Mouse (Mus musculus) hindbrain, embryonic 16.5 days (tissue): ENCODE data around the gene Fxyd2. TPM values are rescaled to one million over a fixed set of nuclear protein-coding genes. Genes with fewer than 3 reads are reported as not detected.

Source experiments
- ATAC-seq: fragments of 200-750 bp; cut with Nextera tagmentation; 2 replicates; pipeline ENCODE4 v1.8.0; 2017; ENCODE audit warnings: moderate TSS enrichment, moderate library complexity
- H3K27ac ChIP-seq: fragments of 300-500 bp; sonication (generic); 2 replicates; pipeline ENCODE4 v1.5.1; 2014; ENCODE audit warnings: low read depth, mild to moderate bottlenecking, control low read depth, low read length, moderate library complexity
- H3K27me3 ChIP-seq: fragments of 300-500 bp; sonication (generic); replicated peaks from 2 replicates; pipeline ENCODE4 v1.6.1; 2014; ENCODE audit warnings: low read length; ENCODE audit not compliant: control insufficient read depth, insufficient read depth
- H3K36me3 ChIP-seq: fragments of 300-500 bp; sonication (generic); 2 replicates; pipeline ENCODE4 v1.6.1; 2014; ENCODE audit warnings: mild to moderate bottlenecking, low read length, moderate library complexity, mixed read lengths; ENCODE audit not compliant: control insufficient read depth, insufficient read depth
- H3K4me1 ChIP-seq: fragments of 300-500 bp; sonication (generic); 2 replicates; pipeline ENCODE4 v1.6.1; 2014; ENCODE audit warnings: low read depth, low read length; ENCODE audit not compliant: control insufficient read depth, insufficient read depth
- H3K4me2 ChIP-seq: fragments of 300-500 bp; sonication (generic); 2 replicates; pipeline ENCODE4 v1.6.1; 2014; ENCODE audit warnings: mild to moderate bottlenecking, low read length, control low read depth, moderate library complexity
- H3K4me3 ChIP-seq: fragments of 300-500 bp; sonication (generic); 2 replicates; pipeline ENCODE4 v1.5.1; 2014; ENCODE audit warnings: mild to moderate bottlenecking, low read length, control low read depth, moderate library complexity
- H3K9ac ChIP-seq: fragments of 300-500 bp; sonication (generic); 2 replicates; pipeline ENCODE4 v1.6.1; 2014; ENCODE audit warnings: low read depth, mild to moderate bottlenecking, control low read depth, low read length, moderate library complexity
- H3K9me3 ChIP-seq: fragments of 300-500 bp; sonication (generic); 2 replicates; pipeline ENCODE4 v1.6.1; 2014; ENCODE audit warnings: mild to moderate bottlenecking, low read length, moderate library complexity; ENCODE audit not compliant: control insufficient read depth
- WGBS: fragments of 180-500 bp; shearing (Covaris S2); extraction: QIAGEN DNeasy Blood & Tissue Kit; methylation state at CpG from one replicate; pipeline ENCODE4 v1.1.7; 2014; 5-methylcytosine and 5-hydroxymethylcytosine counted together
- polyA plus RNA-seq: library from polyadenylated mRNA; unstranded; fragments of >200 nt; fragmentation: Nextera tagmentation; extraction: Ambion mirVana; gene quantifications from 2 replicates; pipeline ENCODE4 v1.2.1, GENCODE M21; 2015

Gene Fxyd2
- polyA plus RNA-seq: 11.7 and 15.7 TPM in 2 replicates

DNA sequence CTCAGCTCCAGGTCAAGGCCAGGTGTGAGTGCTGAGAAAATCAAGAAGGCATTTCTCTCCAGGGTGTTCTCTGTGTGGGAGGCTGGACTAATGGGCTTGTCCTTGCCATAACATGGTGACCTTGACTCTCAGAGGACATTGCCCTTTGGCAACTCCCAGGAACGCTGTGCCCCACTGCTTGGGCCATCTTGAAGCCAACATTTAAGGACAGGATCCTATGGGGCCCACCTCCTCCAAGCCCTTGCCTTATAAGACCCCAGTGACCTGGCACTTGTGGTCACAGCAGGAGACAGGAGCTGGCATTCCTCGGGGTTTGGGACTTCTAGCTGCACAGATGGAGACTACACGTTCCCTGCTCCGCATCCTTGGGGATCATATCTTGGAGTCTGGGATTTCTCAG is at the start of gene Fxyd2:
Gene Fxyd2, plus strand, starts transcription at position 236 of the 400 bp plus-strand sequence.
- no peak within 1 kb of the TSS for H3K9ac ChIP-seq
- H3K27me3 ChIP-seq: no peaks in the 10 kb centered on the region
- H3K36me3 ChIP-seq: peaks cover 16% of the 10 kb centered on the region
- H3K4me3 ChIP-seq: no peak within 1 kb of the TSS
- no peak within 1 kb of the TSS for H3K27ac ChIP-seq
- no peak for ATAC-seq
- no peaks in the 10 kb centered on the region for H3K9me3 ChIP-seq
- H3K4me2 ChIP-seq: no peak within 1 kb of the TSS
- no peaks in the 10 kb centered on the region for H3K4me1 ChIP-seq
- WGBS: 76% methylated on average over 4 of the region's 4 CpGs

GRCm38 (mm10) chr9:45349851-45350250 is 49.6 kb upstream of the Fxyd2 start:
- Histone ChIP-seq H3K27me3 (no peaks in the 10 kb centered on the region), H3K4me1 (no peaks in the 10 kb centered on the region), H3K27ac (no peak overlapping the region), H3K4me3 (no peak overlapping the region), H3K4me2 (no peak overlapping the region), H3K9me3 (no peaks in the 10 kb centered on the region), H3K36me3 (no peaks in the 10 kb centered on the region), H3K9ac (no peak overlapping the region)
- 50% methylated on average over 5 of the region's 5 CpGs for WGBS
- ATAC-seq: no peak

GRCm38 (mm10) chr9:45355192-45355591 is 44.3 kb upstream of the Fxyd2 start:
- ATAC-seq: no peak
- Histone ChIP-seq H3K4me1 (no peaks in the 10 kb centered on the region), H3K27me3 (no peaks in the 10 kb centered on the region), H3K9ac (no peak overlapping the region), H3K9me3 (no peaks in the 10 kb centered on the region), H3K27ac (no peak overlapping the region), H3K36me3 (no peaks in the 10 kb centered on the region), H3K4me3 (no peak overlapping the region), H3K4me2 (no peak overlapping the region)
- WGBS: 95% methylated on average over 2 of the region's 2 CpGs

DNA sequence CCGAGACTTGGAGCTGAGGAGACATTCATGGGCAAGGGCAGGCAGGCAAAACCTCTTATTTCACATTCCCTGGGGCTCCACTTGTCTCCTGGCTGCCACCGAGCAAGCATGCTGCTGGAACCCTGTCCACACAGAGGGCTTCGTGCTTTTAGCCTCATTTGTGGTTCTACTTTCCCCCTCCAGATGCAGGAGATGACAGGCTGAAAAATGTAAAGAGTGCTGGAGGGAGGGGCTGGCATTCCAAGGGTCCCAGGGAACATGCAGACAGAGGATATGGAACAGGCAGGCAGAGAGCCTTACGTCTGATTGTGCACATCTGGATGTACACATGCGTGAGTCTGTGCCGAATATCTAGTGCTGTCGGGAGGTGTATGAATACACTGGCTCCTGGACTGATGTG is 41.1 kb upstream of the Fxyd2 start:
- H3K4me3 ChIP-seq: no peak overlapping the region
- no peak overlapping the region for H3K27ac ChIP-seq
- no peaks in the 10 kb centered on the region for H3K27me3 ChIP-seq
- ATAC-seq: no peak
- no peak overlapping the region for H3K9ac ChIP-seq
- H3K36me3 ChIP-seq: no peaks in the 10 kb centered on the region
- H3K4me1 ChIP-seq: no peaks in the 10 kb centered on the region; the same call in 1 of the 2 replicates
- H3K4me2 ChIP-seq: no peak overlapping the region
- H3K9me3 ChIP-seq: no peaks in the 10 kb centered on the region
- WGBS: 69% methylated on average over 7 of the region's 7 CpGs

DNA sequence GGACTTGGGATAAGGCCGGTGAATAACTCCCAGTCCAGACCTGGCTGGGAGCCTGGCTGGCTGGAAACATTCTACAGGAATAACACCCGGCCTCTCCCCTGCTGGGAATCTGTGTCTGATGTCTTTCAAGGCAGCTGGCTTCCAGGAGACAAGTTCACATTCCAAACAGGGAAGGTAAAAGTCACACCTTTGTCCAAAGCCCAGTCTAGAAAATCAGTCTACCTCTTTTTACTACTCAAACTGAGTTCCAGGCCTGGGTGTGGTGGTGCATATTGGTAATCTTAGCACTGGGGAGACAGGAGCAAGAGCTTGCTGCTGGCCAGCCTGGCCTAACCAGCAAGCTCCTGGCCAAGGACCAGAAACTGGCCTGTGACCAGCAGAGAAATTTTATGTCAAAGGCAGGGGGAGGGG is 37.4 kb upstream of the Fxyd2 start:
- Histone ChIP-seq H3K4me1 (no peaks in the 10 kb centered on the region; the same call in 1 of the 2 replicates), H3K36me3 (no peaks in the 10 kb centered on the region), H3K4me3 (no peak overlapping the region), H3K27ac (no peak overlapping the region), H3K4me2 (no peak overlapping the region), H3K9me3 (no peaks in the 10 kb centered on the region), H3K9ac (no peak overlapping the region), H3K27me3 (no peaks in the 10 kb centered on the region)
- no peak for ATAC-seq
- WGBS: 35% methylated on average over 2 of the region's 2 CpGs

GRCm38 (mm10) chr9:45363639-45364214 is 35.7 kb upstream of the Fxyd2 start:
- Histone ChIP-seq H3K4me2 (no peak overlapping the region), H3K4me3 (no peak overlapping the region), H3K27me3 (no peaks in the 10 kb centered on the region), H3K9me3 (no peaks in the 10 kb centered on the region), H3K4me1 (no peaks in the 10 kb centered on the region; the same call in 1 of the 2 replicates), H3K36me3 (no peaks in the 10 kb centered on the region), H3K9ac (no peak overlapping the region), H3K27ac (no peak overlapping the region)
- 39% methylated on average over 7 of the region's 7 CpGs for WGBS
- no peak for ATAC-seq

- no peaks in the 10 kb centered on the region for H3K27me3 ChIP-seq
- peaks cover 20% of the 10 kb centered on the region for H3K4me1 ChIP-seq
- H3K4me2 ChIP-seq: no peak overlapping the region
- no peak overlapping the region for H3K9ac ChIP-seq
- H3K9me3 ChIP-seq: no peaks in the 10 kb centered on the region
- H3K4me3 ChIP-seq: no peak overlapping the region
- H3K27ac ChIP-seq: no peak overlapping the region
- no peak for ATAC-seq
- H3K36me3 ChIP-seq: no peaks in the 10 kb centered on the region
- 59% methylated on average over 8 of the region's 8 CpGs for WGBS
Measured at GRCm38 (mm10) chr9:45367716-45368115, 31.8 kb upstream of the Fxyd2 start.

DNA sequence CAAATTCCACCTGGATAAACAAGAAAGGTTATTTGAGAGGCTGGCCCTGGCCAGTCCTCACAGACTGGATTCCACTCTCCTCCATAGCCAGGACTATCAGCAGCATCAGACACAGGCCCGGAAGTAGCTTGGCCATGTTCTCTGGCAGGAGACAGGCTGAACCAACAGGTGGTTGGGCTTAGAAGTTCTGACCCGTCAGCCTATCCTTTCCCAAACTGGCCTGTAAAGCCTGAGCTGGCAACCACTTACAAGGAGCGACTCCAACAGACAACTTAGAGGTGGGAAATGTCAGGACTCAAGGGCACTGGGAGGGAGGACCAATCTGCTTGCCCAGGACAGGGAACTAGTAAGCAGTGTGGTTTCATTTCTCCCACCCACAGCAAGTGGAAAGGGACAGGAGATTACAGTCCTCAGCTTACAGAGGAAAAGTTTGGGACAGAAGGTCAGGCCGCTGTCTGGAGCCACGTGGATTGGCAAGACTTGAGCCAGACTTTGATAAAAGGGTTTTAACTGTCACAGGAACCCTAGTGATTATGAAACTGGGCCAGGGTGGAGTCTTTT is 31.0 kb upstream of the Fxyd2 start:
- Histone ChIP-seq H3K4me2 (no peak overlapping the region), H3K9me3 (no peaks in the 10 kb centered on the region), H3K9ac (no peak overlapping the region), H3K36me3 (no peaks in the 10 kb centered on the region), H3K27ac (no peak overlapping the region), H3K4me1 (peaks cover 23% of the 10 kb centered on the region), H3K27me3 (no peaks in the 10 kb centered on the region), H3K4me3 (no peak overlapping the region)
- no peak for ATAC-seq
- WGBS: 79% methylated on average over 5 of the region's 5 CpGs

GRCm38 (mm10) chr9:45370117-45370561 is 29.3 kb upstream of the Fxyd2 start, which contains the start of gene Fxyd6:
TSS of gene Fxyd6 (plus strand) at chr9:45370185.
- no peaks in the 10 kb centered on the region for H3K36me3 ChIP-seq
- H3K9me3 ChIP-seq: no peaks in the 10 kb centered on the region
- ATAC-seq: peak; percentile 84
- under 1% methylated on average over 28 of the region's 28 CpGs for WGBS
- H3K4me2 ChIP-seq: peak within 1 kb of the TSS; percentile 84
- no peaks in the 10 kb centered on the region for H3K27me3 ChIP-seq
- H3K4me3 ChIP-seq: peak within 1 kb of the TSS; percentile 78
- H3K4me1 ChIP-seq: peaks cover 23% of the 10 kb centered on the region
- peak within 1 kb of the TSS; percentile 85 for H3K9ac ChIP-seq
- peak within 1 kb of the TSS; percentile 88 for H3K27ac ChIP-seq
